Mouse (Mus musculus): ENCODE data around the gene Tlr2.

- TF ChIP-seq CTCF (IDR thresholded peaks at IDR 0.05; ENCODE audit: borderline replicate concordance, control insufficient read depth, extremely low read depth, insufficient read depth, low read length, poor library complexity): no peak
- no peak for TF ChIP-seq POLR2A (IDR thresholded peaks at IDR 0.05; ENCODE audit: control insufficient read depth, extremely low read depth, insufficient read depth, low read length, poor library complexity)
Observed at GRCm38 (mm10) chr3:83864064-83864548, 22.5 kb upstream of the Tlr2 start.
